In genomic region chr12:105862607-105863006, GRCm38 (mm10) we compare ENCODE assay signal across 10 mouse cellular contexts.
DNase-seq lines count a peak whose midpoint lies in the region; ATAC-seq lines count a peak whose summit lies in the region.
"Had no signal": no experiment of that assay in that cellular context is flagged by ENCODE, and none has a peak within 500 bp of the region (broad histone marks: within the 10 kb centered on the region; RNA-seq: fewer than 3 reads in every experiment).

No protein-coding gene starts in this region.

- peaks cover 7% of the 10 kb centered on the region for H3K9me3 ChIP-seq in hindbrain, embryonic 10.5 days
- no peaks in the 10 kb centered on the region for H3K9me3 ChIP-seq in hindbrain, embryonic 14.5 days (ENCODE audit: control insufficient read depth, low read length)
- H3K9me3 ChIP-seq in embryonic facial prominence, embryonic 15.5 days (replicated peaks) = no peaks in the 10 kb centered on the region
- no peaks in the 10 kb centered on the region for H3K9me3 ChIP-seq in neural tube, embryonic 15.5 days (replicated peaks)

- no peak for DNase-seq in hindbrain, embryonic 10.5 days (ENCODE audit: low spot score)
- DNase-seq in hindbrain, embryonic 14.5 days (ENCODE audit: low spot score) = no peak
- DNase-seq in testis, postnatal 10 days (ENCODE audit: low spot score) = peak; percentile 60
- DNase-seq in testis, postnatal 14 days (ENCODE audit: low spot score) = no peak
- DNase-seq in left cerebral cortex, postnatal 10 days (ENCODE audit: extremely low spot score in 1 of 2, low spot score in 2 of 2) = no peak
- DNase-seq in MN1 (ENCODE audit: low spot score) = no peak
- DNase-seq: heart, adult 18-20 months; layer of hippocampus, postnatal 36 days had no signal

- H3K4me3 ChIP-seq in hindbrain, embryonic 10.5 days = no peak overlapping the region
- H3K4me3 ChIP-seq in hindbrain, embryonic 14.5 days (replicated peaks; ENCODE audit: low read length) = no peak overlapping the region
- H3K4me3 ChIP-seq in embryonic facial prominence, embryonic 15.5 days (replicated peaks) = no peak overlapping the region
- no peak overlapping the region for H3K4me3 ChIP-seq in neural tube, embryonic 15.5 days (replicated peaks)

- peak overlapping the region; percentile 64 for H3K27ac ChIP-seq in hindbrain, embryonic 10.5 days
- no peak overlapping the region for H3K27ac ChIP-seq in hindbrain, embryonic 14.5 days
- H3K27ac ChIP-seq in embryonic facial prominence, embryonic 15.5 days (replicated peaks) = no peak overlapping the region
- H3K27ac ChIP-seq in neural tube, embryonic 15.5 days (replicated peaks) = no peak overlapping the region

- no peak overlapping the region for H3K9ac ChIP-seq in hindbrain, embryonic 14.5 days
- H3K9ac ChIP-seq in embryonic facial prominence, embryonic 15.5 days = no peak overlapping the region
- no peak overlapping the region for H3K9ac ChIP-seq in neural tube, embryonic 15.5 days (replicated peaks)

- intact Hi-C loops in left cerebral cortex, postnatal 10 days (cut with DNase I) = no loop called here

- WGBS in hindbrain, embryonic 10.5 days = 77% methylated on average over 22 of the region's 22 CpGs
- 55% methylated on average over 22 of the region's 22 CpGs for WGBS in hindbrain, embryonic 14.5 days
- WGBS in embryonic facial prominence, embryonic 15.5 days = 43% methylated on average over 22 of the region's 22 CpGs
- WGBS in neural tube, embryonic 15.5 days = 66% methylated on average over 22 of the region's 22 CpGs

- no peaks in the 10 kb centered on the region for H3K27me3 ChIP-seq in hindbrain, embryonic 10.5 days (ENCODE audit: insufficient read depth, poor library complexity, severe bottlenecking)
- H3K27me3 ChIP-seq in hindbrain, embryonic 14.5 days (ENCODE audit: control insufficient read depth, insufficient read depth, low read length) = no peaks in the 10 kb centered on the region
- H3K27me3 ChIP-seq in embryonic facial prominence, embryonic 15.5 days = no peaks in the 10 kb centered on the region
- no peaks in the 10 kb centered on the region for H3K27me3 ChIP-seq in neural tube, embryonic 15.5 days (replicated peaks)

- no peak for ATAC-seq in hindbrain, embryonic 14.5 days (ENCODE audit: low FRiP score)
- ATAC-seq in embryonic facial prominence, embryonic 15.5 days (ENCODE audit: insufficient number of reproducible peaks, low FRiP score, low TSS enrichment, low read depth) = no peak
- ATAC-seq in neural tube, embryonic 15.5 days (ENCODE audit: low FRiP score) = 0 out of 2 replicates have a peak, but pooled peaks have one; percentile 27

- no peak overlapping the region for H3K4me2 ChIP-seq in hindbrain, embryonic 14.5 days (replicated peaks)
- peak overlapping the region; percentile 15; the same call in 1 of the 2 replicates for H3K4me2 ChIP-seq in embryonic facial prominence, embryonic 15.5 days (replicated peaks)
- H3K4me2 ChIP-seq in neural tube, embryonic 15.5 days = no peak overlapping the region

- no peaks in the 10 kb centered on the region for H3K36me3 ChIP-seq in hindbrain, embryonic 10.5 days
- H3K36me3 ChIP-seq in hindbrain, embryonic 14.5 days (replicated peaks; ENCODE audit: control insufficient read depth, insufficient read depth) = no peaks in the 10 kb centered on the region
- no peaks in the 10 kb centered on the region for H3K36me3 ChIP-seq in embryonic facial prominence, embryonic 15.5 days
- no peaks in the 10 kb centered on the region for H3K36me3 ChIP-seq in neural tube, embryonic 15.5 days

- peaks cover 19% of the 10 kb centered on the region for H3K4me1 ChIP-seq in hindbrain, embryonic 10.5 days (replicated peaks)
- peaks cover 9% of the 10 kb centered on the region; the same call in 1 of the 2 replicates for H3K4me1 ChIP-seq in hindbrain, embryonic 14.5 days (replicated peaks; ENCODE audit: control insufficient read depth, insufficient read depth, low read length)
- peaks cover 28% of the 10 kb centered on the region for H3K4me1 ChIP-seq in embryonic facial prominence, embryonic 15.5 days
- peaks cover 2% of the 10 kb centered on the region for H3K4me1 ChIP-seq in neural tube, embryonic 15.5 days
